Mouse (Mus musculus) layer of hippocampus, adult 9-11 months (tissue): ENCODE results near the gene Zdhhc23.

Experiments
- DNase-seq: peaks from one replicate; pipeline ENCODE4 v3.0.0; 2022

Zdhhc23 gene

GRCm38 (mm10) chr16:43965781-43966389 lies 13.7 kb downstream of the Zdhhc23 start:
- DNase-seq: no peak

DNA sequence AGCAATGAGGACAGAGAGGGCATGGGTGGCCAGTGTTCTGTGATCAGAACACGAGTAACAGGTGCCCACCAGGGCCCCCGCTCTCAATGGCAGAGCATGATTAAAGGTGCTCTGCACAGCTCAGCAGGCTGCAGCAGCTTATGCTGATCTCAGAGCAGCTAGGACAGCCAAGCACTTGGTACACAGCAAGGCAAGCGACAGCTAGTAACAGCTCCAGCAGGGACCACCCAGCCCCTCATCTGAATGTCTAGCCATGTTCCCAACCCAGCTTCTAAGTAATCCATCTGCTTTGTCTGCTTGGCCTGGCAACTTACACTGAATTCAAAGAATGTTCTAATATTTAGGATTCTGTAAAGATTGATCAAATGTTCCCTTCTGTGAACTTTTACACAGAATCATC lies 15.8 kb downstream of the Zdhhc23 start:
- DNase-seq: no peak

- DNase-seq: no peak
These were observed 16.3 kb downstream of the Zdhhc23 start for GRCm38 (mm10) chr16:43963291-43963690.

DNA sequence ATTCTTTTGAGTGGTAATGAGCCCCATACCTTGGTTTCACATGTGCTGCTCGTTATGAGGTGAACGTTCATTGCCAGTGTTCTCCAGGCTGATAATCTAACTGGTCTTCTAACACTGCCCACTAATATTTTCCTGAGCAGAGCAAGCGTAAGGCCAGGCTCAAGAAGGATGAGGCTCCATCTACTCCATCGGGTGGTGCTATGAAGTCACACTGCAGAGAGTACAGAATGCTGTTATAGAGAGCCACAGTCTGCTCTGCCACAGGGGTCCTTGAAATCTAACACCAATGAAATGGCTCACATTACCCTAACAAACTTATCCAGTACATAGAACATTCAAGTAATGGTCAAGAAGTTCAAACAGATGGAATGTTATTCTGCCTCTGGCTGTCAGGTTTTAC lies 21.6 kb downstream of the Zdhhc23 start:
- DNase-seq: no peak

GRCm38 (mm10) chr16:43954913-43955312 lies 24.7 kb downstream of the Zdhhc23 start:
- DNase-seq: no peak

DNA sequence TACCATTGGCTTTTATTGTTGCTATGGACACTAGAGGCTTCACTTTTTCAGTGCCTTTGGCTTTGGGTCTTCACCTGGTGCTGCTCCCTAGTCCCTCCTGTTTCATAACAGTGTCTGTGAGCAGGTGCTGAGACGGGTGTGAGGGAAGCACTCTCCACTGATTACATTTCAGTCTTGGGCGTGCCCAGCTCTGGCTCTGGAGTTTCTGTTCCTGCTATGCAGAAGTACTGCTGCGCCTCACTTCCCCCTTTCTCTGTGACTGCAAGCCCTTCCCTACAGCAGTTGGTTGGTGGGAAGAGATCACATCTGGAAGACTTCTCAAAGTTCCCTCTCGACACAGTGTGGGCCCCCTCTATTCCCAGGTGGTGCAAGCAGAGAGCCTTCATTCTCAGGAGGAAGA lies 28.0 kb downstream of the Zdhhc23 start:
- no peak for DNase-seq

GRCm38 (mm10) chr16:43945869-43946268 lies 33.7 kb downstream of the Zdhhc23 start:
- DNase-seq: no peak

- no peak for DNase-seq
These were observed 34.2 kb downstream of the Zdhhc23 start for GRCm38 (mm10) chr16:43945351-43945750.

- no peak for DNase-seq
These were observed 38.7 kb downstream of the Zdhhc23 start for GRCm38 (mm10) chr16:43940846-43941245.

GRCm38 (mm10) chr16:43935892-43936291 lies 43.7 kb downstream of the Zdhhc23 start:
- no peak for DNase-seq

DNA sequence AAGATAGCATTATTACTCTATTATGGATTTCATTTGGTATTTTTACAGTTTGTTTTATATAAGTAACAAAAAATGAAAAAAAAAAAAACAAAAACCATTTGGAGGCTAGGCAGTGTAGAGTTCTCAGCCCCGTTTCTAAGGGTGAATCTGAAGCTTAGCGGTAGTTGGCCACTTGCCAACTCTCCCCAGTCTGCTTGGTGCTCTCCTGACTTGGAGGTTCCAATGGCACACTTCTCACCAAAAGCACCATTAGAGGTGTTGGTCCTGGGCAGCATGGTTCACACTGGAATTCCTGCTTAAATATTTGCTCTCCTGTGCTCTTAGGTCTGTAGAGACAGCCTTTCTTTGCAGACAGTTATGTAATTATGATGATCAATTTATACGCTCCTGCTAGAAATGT lies 44.2 kb downstream of the Zdhhc23 start:
- DNase-seq: peak; percentile 27

- DNase-seq: no peak
These were observed 44.7 kb downstream of the Zdhhc23 start for GRCm38 (mm10) chr16:43934856-43935255.

GRCm38 (mm10) chr16:43933041-43933440 lies 46.5 kb downstream of the Zdhhc23 start:
- no peak for DNase-seq

GRCm38 (mm10) chr16:43932319-43932718 lies 47.3 kb downstream of the Zdhhc23 start:
- DNase-seq: no peak

DNA sequence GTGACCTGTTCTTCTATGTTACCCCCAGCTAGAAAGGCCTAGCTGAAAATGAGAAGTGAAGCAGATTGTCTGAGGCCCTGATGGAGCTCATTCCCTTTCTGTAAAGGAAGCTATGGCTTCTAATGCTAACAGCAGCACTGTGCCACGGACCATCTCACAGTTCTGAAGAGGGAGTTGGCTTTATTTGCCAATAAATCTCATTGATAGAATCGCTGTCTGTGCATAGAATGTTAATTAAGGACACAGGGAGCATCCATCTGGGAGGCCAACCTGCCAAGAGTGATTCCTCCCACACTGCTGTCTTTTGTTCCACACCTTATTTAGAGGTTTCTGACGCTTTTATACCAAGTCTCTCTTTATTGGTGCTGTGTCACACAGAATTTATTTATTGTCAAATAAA lies 48.1 kb downstream of the Zdhhc23 start:
- DNase-seq: peak; percentile 49

- DNase-seq: no peak
These were observed 49.0 kb downstream of the Zdhhc23 start for GRCm38 (mm10) chr16:43930577-43930976.

- no peak for DNase-seq
These were observed 53.2 kb downstream of the Zdhhc23 start, which contains the start of gene Qtrt2 for GRCm38 (mm10) chr16:43926341-43926859. TSS of gene Qtrt2 (minus strand) at chr16:43926809.

GRCm38 (mm10) chr16:43925846-43926245 lies 53.7 kb downstream of the Zdhhc23 start:
- DNase-seq: no peak

DNA sequence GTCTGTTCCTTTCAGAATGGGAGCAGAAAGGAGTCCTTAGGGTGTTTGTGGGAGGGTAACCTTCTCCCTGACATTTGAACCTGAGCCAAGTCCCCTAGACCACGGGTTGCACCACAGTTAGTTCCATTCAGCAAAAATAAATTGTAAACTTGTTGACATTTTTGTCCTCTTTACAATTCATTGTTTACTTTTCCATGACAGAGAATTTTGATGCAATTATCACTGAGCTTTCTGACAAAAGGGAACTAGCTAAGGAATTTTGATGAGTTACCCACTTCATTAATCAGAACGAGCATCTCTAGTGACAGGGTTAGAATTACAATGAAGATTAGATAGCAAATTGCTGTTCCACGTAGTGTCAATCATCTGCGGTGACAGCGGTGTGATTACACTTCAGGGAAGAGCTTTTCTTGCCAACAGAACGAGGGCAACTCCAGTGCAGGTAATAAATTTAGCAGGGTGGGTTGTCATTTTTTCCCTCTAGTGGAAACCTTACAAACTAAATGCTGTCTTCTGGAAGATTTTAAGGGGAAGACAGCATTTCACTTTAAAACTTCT lies 54.5 kb downstream of the Zdhhc23 start:
- DNase-seq: no peak

DNA sequence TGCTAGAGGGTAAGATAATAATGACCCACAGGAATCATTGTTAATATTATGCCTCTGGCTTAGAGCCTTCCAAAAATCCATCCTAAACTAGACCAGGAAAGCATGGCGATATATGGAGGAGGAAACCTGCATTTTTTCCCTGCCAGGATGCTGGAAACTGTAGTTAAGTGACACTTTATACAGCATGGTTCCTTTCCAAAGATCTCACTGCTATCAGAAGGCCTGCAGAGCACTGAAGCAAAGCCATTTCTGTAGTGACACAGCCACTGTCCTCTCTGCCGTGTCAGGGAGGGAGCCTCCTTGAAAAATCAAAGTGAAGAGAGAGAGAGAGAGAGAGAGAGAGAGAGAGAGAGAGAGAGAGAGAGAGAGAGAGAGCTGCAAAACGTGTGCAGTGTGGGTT lies 57.0 kb downstream of the Zdhhc23 start:
- DNase-seq: no peak

DNA sequence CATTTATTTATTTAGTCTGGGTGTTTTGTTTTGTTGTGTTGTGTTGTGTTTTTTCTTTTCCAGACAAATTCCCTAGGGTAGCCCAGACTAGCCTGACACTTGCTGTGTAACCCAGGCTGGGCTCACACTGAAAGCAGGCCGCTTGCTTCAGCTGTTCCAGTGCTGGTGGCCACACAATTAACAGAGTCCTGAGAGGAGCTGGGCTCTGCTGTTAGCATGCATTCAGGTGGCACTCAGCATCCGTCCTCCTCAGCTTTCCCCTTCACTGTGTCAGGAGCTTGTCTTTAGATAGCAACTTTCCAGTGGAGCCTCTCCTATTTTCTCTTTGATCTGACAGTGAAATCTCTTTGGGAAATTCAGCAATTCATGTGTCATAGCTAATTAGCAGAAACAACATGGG lies 57.6 kb downstream of the Zdhhc23 start:
- DNase-seq: no peak

GRCm38 (mm10) chr16:43918867-43919266 lies 60.7 kb downstream of the Zdhhc23 start:
- DNase-seq: no peak
